Mouse (Mus musculus): ENCODE results near the gene Sp6.

DNA sequence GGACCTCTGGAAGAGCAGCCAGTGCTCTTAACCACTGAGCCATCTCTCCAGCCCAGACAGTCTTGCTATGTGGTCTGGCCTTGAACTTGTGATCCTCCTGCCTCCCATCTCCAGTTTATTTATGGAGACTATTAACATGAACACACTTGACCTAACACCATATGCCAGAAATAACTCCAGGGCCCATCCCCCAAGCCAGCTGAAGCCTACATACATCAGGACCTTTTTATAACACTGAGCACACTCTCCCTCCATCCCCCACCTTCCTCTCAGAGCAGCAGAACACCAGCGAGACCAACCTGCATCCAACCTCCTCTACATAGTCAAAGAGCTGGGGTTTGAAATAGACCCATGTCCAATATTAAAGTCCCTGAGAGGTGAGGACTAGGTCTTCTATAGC, 57.9 kb downstream of the Sp6 start:
- TF ChIP-seq CTCF (IDR thresholded peaks at IDR 0.05; ENCODE audit: insufficient read depth, low read length) (no peak), POLR2A (IDR thresholded peaks at IDR 0.05; ENCODE audit: borderline replicate concordance, extremely low read depth, low read depth, low read length) (no peak)
